Mouse (Mus musculus): ENCODE data around the gene Olfr27. TPM values are rescaled to one million over a fixed set of nuclear protein-coding genes. Genes with fewer than 3 reads are reported as not detected.

Olfr27 gene
- total RNA-seq, 1 experiment, result not detected

Other genes with a start within 250 kb of the Olfr27 start
- gene Olfr930, start 198.3 kb upstream of the Olfr27 start, total RNA-seq (2012; rRNA removed), result not detected in 2 replicates
- not detected in 2 replicates for gene Olfr933, start 155.8 kb upstream of the Olfr27 start, total RNA-seq (2012; rRNA removed)
- not detected in 2 replicates for gene Olfr934, start 139.8 kb upstream of the Olfr27 start, total RNA-seq (2012; rRNA removed)
- not detected in 2 replicates for gene Olfr935, start 128.4 kb upstream of the Olfr27 start, total RNA-seq (2012; rRNA removed)
- not detected in 2 replicates for gene Olfr146, start 104.8 kb upstream of the Olfr27 start, total RNA-seq (2012; rRNA removed)
- not detected in 2 replicates for gene Olfr937, start 63.2 kb upstream of the Olfr27 start, total RNA-seq (2012; rRNA removed)
- not detected in 2 replicates for gene Olfr938, start 49.2 kb upstream of the Olfr27 start, total RNA-seq (2012; rRNA removed)
- gene Olfr943, start 38.2 kb downstream of the Olfr27 start, total RNA-seq (2012; rRNA removed), result not detected in 2 replicates
- gene Olfr944, start 73.8 kb downstream of the Olfr27 start, total RNA-seq (2012; rRNA removed), result not detected in 2 replicates
- not detected in 2 replicates for gene Olfr1537, start 121.9 kb downstream of the Olfr27 start, total RNA-seq (2012; rRNA removed)
- not detected in 2 replicates for gene Olfr945, start 148.7 kb downstream of the Olfr27 start, total RNA-seq (2012; rRNA removed)
- not detected in 2 replicates for gene Olfr948, start 197.9 kb downstream of the Olfr27 start, total RNA-seq (2012; rRNA removed)